Mouse (Mus musculus): ENCODE measurements around the gene Slc4a4. TPM values are rescaled to one million over a fixed set of nuclear protein-coding genes. Genes with fewer than 3 reads are reported as not detected.

The Slc4a4 gene
- 0.25 TPM for polyA plus RNA-seq (2015; fragmentation: Illumina TruSeq; extraction: RNeasy Lipid Tissue Mini Kit (QIAGEN cat#74804); ENCODE audit: insufficient read depth, low replicate concordance)

DNA sequence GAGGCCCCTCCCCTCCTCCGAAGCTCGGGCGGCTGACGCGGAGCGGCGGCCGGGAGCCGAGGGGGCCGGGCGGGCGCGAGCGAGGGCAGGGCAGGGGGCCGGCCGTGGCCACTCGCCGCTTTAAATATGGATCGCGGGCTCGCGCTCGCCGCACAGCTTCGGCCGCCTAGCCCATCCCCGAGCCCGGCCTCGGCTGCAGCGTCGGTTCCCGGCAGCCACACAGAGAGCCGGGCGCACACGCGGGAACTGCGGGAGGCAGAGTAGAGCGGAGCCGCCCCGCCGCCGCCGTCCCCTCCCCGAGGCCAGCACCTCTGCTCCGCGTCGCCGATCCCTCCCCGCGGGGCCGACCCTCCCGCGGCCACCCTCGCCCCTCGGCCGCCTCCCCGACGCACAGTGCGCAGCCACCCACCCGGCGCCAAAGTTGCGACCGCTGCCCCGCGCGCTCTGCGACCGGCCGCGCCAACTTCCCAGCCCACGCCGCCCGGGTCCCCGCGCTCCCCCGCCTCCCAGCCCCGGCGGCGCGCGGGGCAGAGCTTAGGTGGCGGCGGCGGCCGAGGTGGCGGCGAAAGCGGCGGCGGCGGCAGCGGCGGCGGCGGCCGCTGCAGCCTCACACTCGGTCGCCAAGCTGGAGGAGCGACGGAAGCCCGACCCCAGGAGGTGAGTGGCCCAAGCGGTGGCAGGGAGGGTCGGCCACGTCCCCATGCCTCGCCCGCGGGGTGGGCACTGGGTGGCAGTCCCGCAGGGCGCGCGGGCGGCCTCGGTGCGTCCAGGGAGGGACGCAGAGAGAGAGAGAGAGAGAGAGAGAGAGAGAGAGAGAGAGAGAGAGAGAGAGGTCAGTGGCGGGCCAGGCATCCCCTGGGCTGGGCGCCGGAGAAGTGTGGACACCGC lies at the start of gene Slc4a4:
Slc4a4 (plus strand) TSS at position 151 of the 888 bp plus-strand sequence.

Other genes with a start within 250 kb of the Slc4a4 start
- 70.3 TPM for gene Grsf1, start 210.6 kb upstream of the Slc4a4 start, polyA plus RNA-seq (2015; fragmentation: Illumina TruSeq; extraction: RNeasy Lipid Tissue Mini Kit (QIAGEN cat#74804); ENCODE audit: insufficient read depth, low replicate concordance)
- 24.9 TPM for gene Mob1b, start 166.0 kb upstream of the Slc4a4 start, polyA plus RNA-seq (2015; fragmentation: Illumina TruSeq; extraction: RNeasy Lipid Tissue Mini Kit (QIAGEN cat#74804); ENCODE audit: insufficient read depth, low replicate concordance)
- 54.2 TPM for gene Dck, start 121.8 kb upstream of the Slc4a4 start, polyA plus RNA-seq (2015; fragmentation: Illumina TruSeq; extraction: RNeasy Lipid Tissue Mini Kit (QIAGEN cat#74804); ENCODE audit: insufficient read depth, low replicate concordance)

All from spleen, adult 10 weeks (tissue).